Mouse (Mus musculus) adrenal gland, adult (tissue): ENCODE measurements at regions not wholly inside any gene's neighbourhood (a gene's known extent, or its start where the extent isn't known, plus 50 kb on each side); places are given as distances from the start of the nearest gene placed in this dataset.

Source experiments
- DNase-seq, 2 experiments: peaks; one replicate each; pipeline ENCODE4 v3.0.0; 2022 to 2023; ENCODE audit warnings: low spot score in 1 of 2; ENCODE audit not compliant: inconsistent age in 2 of 2

DNA sequence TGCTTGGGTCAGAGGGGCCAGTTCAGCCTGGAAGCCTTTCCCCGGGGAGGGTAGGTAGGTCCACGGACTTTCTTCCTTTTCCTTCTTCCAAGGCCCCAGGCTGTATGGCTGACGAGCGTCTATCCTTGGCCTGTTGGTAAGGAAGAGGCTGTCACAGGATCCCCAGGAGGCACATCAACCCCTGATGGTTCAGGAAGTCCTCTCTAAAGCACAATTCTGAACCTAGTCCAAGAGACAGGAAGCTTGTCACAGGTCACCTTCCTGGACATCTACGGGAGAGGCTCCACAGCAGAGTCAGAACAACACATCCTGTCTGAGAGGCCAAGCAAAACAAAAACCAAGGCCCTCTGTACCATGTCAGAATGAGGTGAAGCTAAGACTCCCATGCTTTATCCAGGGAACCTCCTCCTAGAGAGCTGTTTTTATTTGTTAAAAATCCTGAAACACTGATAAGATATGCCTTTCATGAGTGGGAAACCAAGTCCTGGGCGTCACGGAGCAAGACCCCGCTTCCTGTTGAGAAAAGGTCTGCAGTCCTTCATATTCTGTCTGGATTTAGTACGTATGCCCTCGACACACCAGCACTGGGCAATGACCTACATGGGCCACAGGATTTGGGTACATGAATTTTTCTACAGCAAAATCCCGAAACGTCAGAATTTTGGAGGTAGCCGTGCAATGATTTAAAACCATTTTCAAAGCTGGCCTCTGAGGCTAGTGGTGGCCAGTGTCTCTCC is 52.0 kb upstream of the Snrk start:
- DNase-seq = peak; percentile 65 to 78

DNA sequence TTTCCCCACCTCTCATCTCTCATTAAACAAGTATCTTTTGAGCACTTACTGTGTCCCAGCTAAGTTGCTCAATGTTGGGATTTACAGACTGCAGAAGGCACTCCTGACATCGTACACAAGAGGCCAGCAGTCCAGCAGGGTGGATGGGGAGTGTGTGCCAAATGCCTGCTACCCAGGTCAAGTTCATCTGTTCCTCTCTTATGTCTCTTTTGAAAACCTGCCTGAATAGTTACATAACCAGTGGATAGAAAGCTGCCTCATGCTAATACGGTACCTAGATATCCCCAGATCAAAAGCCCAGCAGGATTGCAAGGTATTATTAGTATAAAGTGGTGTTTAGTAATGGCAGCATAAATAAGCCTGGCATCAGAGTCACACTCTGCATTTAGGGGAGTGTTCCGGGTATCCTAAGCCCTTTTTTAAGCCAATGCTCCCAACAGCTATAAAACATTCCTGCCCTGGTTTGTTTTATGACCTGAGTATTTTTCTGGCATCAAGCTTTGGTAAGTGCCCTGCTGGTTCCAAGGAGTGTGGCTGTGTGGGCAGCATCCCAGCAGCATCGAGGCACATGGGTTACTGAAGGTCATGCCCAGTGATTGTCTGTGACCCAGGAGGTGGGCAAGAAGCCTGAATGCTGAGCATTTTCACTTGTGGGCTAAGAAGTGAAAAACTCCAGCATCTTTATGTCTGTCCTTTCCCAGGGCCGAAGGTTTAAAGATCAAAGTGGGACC is 59.1 kb upstream of the Pomgnt2 start:
- DNase-seq = peak; percentile 55 to 85

DNA sequence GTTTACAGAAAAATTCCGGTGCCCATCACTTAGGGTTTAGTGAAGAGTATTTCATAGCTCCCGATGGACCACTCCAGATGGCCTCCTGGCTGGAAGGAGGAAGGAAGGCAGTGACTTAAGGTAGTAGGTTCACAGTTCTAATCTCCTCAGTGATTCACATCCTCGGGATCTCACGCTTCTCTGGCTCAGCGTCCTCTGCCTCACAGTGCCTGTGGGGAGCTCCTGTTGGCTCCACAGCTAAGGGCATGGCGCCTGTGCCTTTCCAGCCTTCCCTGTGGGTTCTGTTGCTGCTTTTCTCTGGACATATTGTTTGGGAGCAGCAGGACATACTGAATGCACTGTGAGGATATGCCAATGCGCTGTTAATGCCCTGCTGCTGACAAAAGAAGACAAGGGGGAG is 54.8 kb upstream of the Pomgnt2 start:
- no peak for DNase-seq

DNA sequence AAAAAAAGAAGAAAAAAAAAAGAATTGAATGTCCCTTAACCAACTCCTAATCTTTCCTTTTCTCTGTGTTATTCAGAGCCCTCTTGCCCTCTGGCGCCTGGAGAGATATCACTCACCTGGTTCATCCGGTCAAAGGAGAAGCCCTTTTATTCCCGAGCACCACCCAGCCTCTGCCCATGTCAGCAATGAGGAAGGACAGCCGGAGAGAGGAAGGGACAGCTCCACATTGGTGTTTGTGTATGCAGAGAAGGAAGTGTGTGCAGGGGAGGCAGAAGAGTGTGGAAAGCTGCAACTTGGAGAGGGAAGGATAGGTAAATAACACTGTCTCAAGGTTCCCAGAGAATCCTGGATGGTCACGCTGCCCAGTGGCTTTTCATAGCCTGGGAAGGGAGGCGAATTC is 54.2 kb upstream of the Pomgnt2 start:
- no peak for DNase-seq

DNA sequence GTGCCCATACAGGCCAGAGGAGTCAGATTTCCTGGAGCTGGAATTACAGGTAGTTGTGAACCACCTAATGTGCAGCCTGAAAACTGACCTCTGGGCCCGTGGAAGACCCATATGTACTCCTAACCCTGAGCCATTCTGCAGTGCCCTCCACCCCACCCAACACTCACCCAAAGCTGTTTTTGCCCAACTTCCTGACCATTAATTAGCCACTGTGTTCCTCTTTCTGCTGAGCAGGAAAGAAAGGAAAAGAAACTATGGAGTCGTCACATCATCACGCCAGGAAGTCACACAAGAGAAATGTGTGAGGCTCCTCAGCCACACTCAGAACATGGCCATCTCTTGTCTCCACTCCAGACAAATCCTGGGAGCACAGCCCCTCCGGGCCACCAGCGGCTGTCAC is 52.1 kb upstream of the Pomgnt2 start:
- no peak for DNase-seq

DNA sequence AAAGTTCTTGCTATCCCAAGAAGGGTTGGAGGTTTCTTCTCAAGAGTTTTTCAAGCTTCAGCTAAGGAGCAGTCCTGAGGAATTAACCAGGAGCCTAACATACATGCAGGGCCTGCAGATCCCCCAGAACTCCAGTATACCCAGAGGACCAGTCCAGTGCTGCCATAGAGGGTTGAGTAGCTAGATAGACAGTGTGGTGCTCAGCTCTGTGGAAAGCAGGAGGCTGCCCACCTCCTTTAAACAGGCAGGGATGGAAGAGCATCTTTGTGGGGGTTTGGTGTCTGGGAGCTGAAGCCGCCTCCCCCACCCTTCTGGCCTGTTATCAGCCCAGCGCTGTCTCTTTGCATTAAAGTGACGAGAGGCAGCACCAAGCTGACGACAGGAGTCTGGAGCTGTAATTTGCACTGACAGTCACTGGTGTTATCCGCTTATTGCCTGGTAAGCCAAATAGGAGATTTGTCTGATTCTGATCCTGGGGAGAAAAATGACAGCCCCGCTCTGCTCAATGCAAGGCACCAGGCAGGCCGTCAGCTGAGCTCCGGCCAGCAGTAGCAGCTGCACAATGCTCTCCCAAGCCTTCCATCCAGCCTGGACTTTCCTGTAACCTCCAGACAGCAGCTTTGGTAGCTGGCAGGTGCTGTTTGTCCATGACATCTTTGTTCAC is 51.2 kb upstream of the Pomgnt2 start:
- peak; percentile 51 to 62 for DNase-seq
